Mouse (Mus musculus) intestine, embryonic 14.5 days (tissue): ENCODE results near the gene Dhx37. TPM values are rescaled to one million over a fixed set of nuclear protein-coding genes. Genes with fewer than 3 reads are reported as not detected.

ENCODE experiments used
- ATAC-seq: fragments of 200-750 bp; cut with Nextera tagmentation; replicated peaks from 2 replicates; pipeline ENCODE4 v1.8.0; 2017; ENCODE audit warnings: low read depth, moderate number of reproducible peaks, moderate TSS enrichment, moderate library complexity; ENCODE audit not compliant: low FRiP score, low TSS enrichment
- DNase-seq: peaks from one replicate; pipeline ENCODE4 v3.0.0-alpha.2; 2018; ENCODE audit warnings: low spot score
- H3K27ac ChIP-seq: fragments of 300-500 bp; sonication (generic); 2 replicates; pipeline ENCODE4 v1.5.1; 2014; ENCODE audit warnings: low read depth, mild to moderate bottlenecking, control low read depth
- H3K27me3 ChIP-seq: fragments of 300-500 bp; sonication (generic); replicated peaks from 2 replicates; pipeline ENCODE4 v1.6.1; 2014; ENCODE audit warnings: low read length, control low read depth; ENCODE audit not compliant: control insufficient read depth, insufficient read depth
- H3K36me3 ChIP-seq: fragments of 300-500 bp; sonication (generic); 2 replicates; pipeline ENCODE4 v1.6.1; 2014; ENCODE audit warnings: low read length, control low read depth; ENCODE audit not compliant: control insufficient read depth, insufficient read depth
- H3K4me1 ChIP-seq: fragments of 300-500 bp; sonication (generic); replicated peaks from 2 replicates; pipeline ENCODE4 v1.6.1; 2014; ENCODE audit warnings: low read length, control low read depth, mixed read lengths; ENCODE audit not compliant: control insufficient read depth, insufficient read depth
- H3K4me2 ChIP-seq: fragments of 300-500 bp; sonication (generic); 2 replicates; pipeline ENCODE4 v1.6.1; 2014; ENCODE audit warnings: low read length
- H3K4me3 ChIP-seq: fragments of 300-500 bp; sonication (generic); 2 replicates; pipeline ENCODE4 v1.5.1; 2014; ENCODE audit warnings: low read depth, low read length, control low read depth, mixed read lengths
- H3K9ac ChIP-seq: fragments of 300-500 bp; sonication (generic); 2 replicates; pipeline ENCODE4 v1.6.1; 2014; ENCODE audit warnings: mild to moderate bottlenecking, low read length
- H3K9me3 ChIP-seq: fragments of 300-500 bp; sonication (generic); 2 replicates; pipeline ENCODE4 v1.6.1; 2016; ENCODE audit warnings: low read length, control low read depth; ENCODE audit not compliant: control insufficient read depth
- WGBS: fragments of 180-500 bp; shearing (Covaris S2); extraction: QIAGEN DNeasy Blood & Tissue Kit; methylation state at CpG from one replicate; pipeline ENCODE4 v1.1.7; 2014; 5-methylcytosine and 5-hydroxymethylcytosine counted together
- polyA plus RNA-seq: library from polyadenylated mRNA; unstranded; fragments of >200 nt; fragmentation: Nextera tagmentation; extraction: Ambion mirVana; gene quantifications from 2 replicates; pipeline ENCODE4 v1.2.1, GENCODE M21; 2014

The Dhx37 gene
- polyA plus RNA-seq, 1 experiment from 2014 or later, result 9.6 TPM

DNA sequence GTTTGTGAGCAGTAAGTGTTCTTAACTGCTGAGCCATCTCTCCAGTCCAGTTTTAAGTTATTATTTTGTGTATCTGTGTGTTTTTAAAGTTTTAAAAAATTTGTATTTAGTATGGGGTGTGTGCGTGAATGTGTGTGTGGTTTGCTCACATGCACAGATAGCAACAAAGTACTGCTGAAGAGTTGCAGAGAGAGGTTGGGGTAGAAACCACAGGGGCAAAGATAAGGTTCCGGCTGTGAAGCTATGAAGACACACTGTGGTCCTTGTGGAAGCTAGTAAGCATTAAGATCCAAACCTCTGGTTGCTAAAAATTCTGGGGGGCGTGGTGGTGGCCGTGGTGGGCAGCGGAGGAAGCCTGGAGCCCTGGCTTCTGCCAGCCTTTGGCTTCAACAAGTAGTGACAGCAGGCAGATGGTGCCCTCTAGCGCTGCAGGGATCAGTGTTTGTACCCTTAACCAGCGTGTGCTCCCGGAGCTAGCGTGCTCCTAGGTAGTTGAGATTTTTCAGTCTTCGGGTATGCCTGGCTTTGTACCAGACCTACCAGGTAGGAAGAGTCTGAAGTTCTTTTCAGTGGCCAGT lies 28.0 kb upstream of the Dhx37 start:
- H3K27ac ChIP-seq, result no peak overlapping the region
- no peak for DNase-seq
- WGBS, result 50% methylated on average over 10 of the region's 10 CpGs

GRCm38 (mm10) chr5:125460574-125460973 lies 26.7 kb upstream of the Dhx37 start:
- H3K4me2 ChIP-seq, result no peak overlapping the region
- DNase-seq, result no peak
- no peak overlapping the region for H3K4me3 ChIP-seq
- H3K9me3 ChIP-seq, result no peaks in the 10 kb centered on the region
- H3K9ac ChIP-seq, result no peak overlapping the region
- no peak overlapping the region for H3K27ac ChIP-seq
- peaks cover 8% of the 10 kb centered on the region; the same call in 1 of the 2 replicates for H3K36me3 ChIP-seq
- no peaks in the 10 kb centered on the region for H3K4me1 ChIP-seq
- WGBS, result 77% methylated on average over 3 of the region's 3 CpGs
- ATAC-seq, result no peak
- H3K27me3 ChIP-seq, result no peaks in the 10 kb centered on the region

More for the DNA sequence above, 28.0 kb upstream of the Dhx37 start:
- Histone ChIP-seq H3K4me2 (no peak overlapping the region), H3K27me3 (no peaks in the 10 kb centered on the region), H3K9me3 (no peaks in the 10 kb centered on the region), H3K9ac (no peak overlapping the region), H3K36me3 (0 out of 2 replicates have a peak, but pooled peaks cover 2% of the 10 kb centered on the region), H3K4me1 (no peaks in the 10 kb centered on the region), H3K4me3 (no peak overlapping the region)
- ATAC-seq, result no peak

DNA sequence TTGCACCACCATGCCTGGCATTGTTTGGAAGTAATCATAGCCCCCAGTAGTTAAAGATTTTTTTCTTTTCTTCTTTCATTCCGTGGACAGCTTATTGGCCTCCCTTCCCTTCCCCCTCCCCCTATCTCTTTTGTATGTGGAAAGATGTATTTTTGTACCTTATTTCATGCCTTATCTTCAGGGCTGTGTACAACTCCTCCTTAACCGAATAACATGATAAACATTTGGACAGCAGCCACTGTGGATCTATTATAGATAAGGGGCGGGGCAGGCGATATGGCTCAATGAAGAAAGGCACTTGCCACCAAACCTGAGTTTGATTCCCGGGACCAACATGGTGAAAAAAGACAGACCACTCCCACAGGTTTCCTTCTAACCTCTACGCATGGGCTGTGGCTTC lies 23.6 kb upstream of the Dhx37 start:
- no peak for DNase-seq
- H3K9me3 ChIP-seq, result no peaks in the 10 kb centered on the region
- H3K36me3 ChIP-seq, result peaks cover 26% of the 10 kb centered on the region
- no peak overlapping the region for H3K4me3 ChIP-seq
- no peaks in the 10 kb centered on the region for H3K4me1 ChIP-seq
- ATAC-seq, result no peak
- WGBS, result 88% methylated on average over 6 of the region's 6 CpGs
- no peaks in the 10 kb centered on the region for H3K27me3 ChIP-seq
- no peak overlapping the region for H3K9ac ChIP-seq
- no peak overlapping the region for H3K27ac ChIP-seq
- H3K4me2 ChIP-seq, result no peak overlapping the region

- Histone ChIP-seq H3K27me3 (no peaks in the 10 kb centered on the region), H3K4me1 (no peaks in the 10 kb centered on the region), H3K9ac (no peak overlapping the region), H3K4me2 (no peak overlapping the region), H3K4me3 (no peak overlapping the region), H3K36me3 (peaks cover 37% of the 10 kb centered on the region), H3K9me3 (no peaks in the 10 kb centered on the region), H3K27ac (no peak overlapping the region)
- DNase-seq (no peak), ATAC-seq (no peak)
- WGBS, result 91% methylated on average over 6 of the region's 6 CpGs
Observed at GRCm38 (mm10) chr5:125456100-125456499, 22.2 kb upstream of the Dhx37 start.

GRCm38 (mm10) chr5:125452573-125452972 lies 18.7 kb upstream of the Dhx37 start:
- no peak overlapping the region for H3K27ac ChIP-seq
- no peak overlapping the region for H3K4me2 ChIP-seq
- H3K27me3 ChIP-seq, result no peaks in the 10 kb centered on the region
- H3K9me3 ChIP-seq, result no peaks in the 10 kb centered on the region
- H3K4me3 ChIP-seq, result no peak overlapping the region
- H3K4me1 ChIP-seq, result no peaks in the 10 kb centered on the region
- WGBS, result 84% methylated on average over 9 of the region's 9 CpGs
- H3K36me3 ChIP-seq, result peaks cover 35% of the 10 kb centered on the region
- ATAC-seq, result no peak
- H3K9ac ChIP-seq, result no peak overlapping the region
- DNase-seq, result no peak

DNA sequence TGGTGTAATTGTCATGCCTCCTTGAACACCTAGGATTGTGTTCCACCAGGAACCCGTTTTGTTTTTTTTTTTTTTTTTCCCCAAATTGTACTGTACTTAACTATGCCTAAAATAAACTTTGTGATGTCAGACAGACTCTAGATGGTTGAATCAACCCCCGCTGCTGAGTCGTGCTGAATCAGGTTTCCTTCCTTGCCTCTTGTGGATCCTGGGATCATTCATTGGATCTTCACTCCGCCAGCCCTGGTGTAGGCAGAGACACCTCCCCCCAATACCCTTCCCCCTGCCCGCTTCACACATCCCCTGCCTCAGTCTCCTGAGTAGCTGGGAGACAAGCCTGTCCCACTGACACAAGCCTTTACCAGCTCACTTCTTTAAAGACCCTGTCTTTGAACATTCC lies 15.4 kb upstream of the Dhx37 start:
- no peak for ATAC-seq
- no peaks in the 10 kb centered on the region for H3K9me3 ChIP-seq
- no peak overlapping the region for H3K4me3 ChIP-seq
- peaks cover 17% of the 10 kb centered on the region for H3K36me3 ChIP-seq
- H3K27ac ChIP-seq, result no peak overlapping the region
- 78% methylated on average over 5 of the region's 5 CpGs for WGBS
- no peak overlapping the region for H3K9ac ChIP-seq
- no peak overlapping the region for H3K4me2 ChIP-seq
- no peaks in the 10 kb centered on the region for H3K4me1 ChIP-seq
- no peak for DNase-seq
- H3K27me3 ChIP-seq, result no peaks in the 10 kb centered on the region

DNA sequence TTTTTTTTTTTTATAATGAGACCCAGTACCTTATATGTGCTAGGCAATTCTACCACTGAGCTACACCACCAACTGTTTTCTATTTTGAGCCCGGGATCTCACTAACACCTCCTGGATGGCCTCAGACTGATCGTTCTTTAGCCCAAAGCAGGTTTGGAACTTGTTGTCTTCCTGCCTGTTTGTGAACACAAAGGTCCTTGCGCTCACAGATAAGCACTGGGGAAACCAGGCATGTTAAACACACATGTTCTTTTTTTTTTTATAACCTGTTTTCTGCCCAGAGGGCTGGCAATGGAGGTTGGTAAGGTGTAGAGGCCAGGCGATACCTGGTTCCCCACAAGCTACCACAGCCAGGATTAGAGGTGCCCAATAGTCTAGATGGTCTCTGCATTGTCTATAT lies 14.7 kb upstream of the Dhx37 start:
- H3K4me3 ChIP-seq, result no peak overlapping the region
- no peak overlapping the region for H3K9ac ChIP-seq
- no peaks in the 10 kb centered on the region for H3K9me3 ChIP-seq
- ATAC-seq (no peak), DNase-seq (no peak)
- no peak overlapping the region for H3K27ac ChIP-seq
- 90% methylated on average over 4 of the region's 4 CpGs for WGBS
- peaks cover 14% of the 10 kb centered on the region; the same call in 1 of the 2 replicates for H3K36me3 ChIP-seq
- H3K4me1 ChIP-seq, result no peaks in the 10 kb centered on the region
- H3K27me3 ChIP-seq, result no peaks in the 10 kb centered on the region
- no peak overlapping the region for H3K4me2 ChIP-seq

DNA sequence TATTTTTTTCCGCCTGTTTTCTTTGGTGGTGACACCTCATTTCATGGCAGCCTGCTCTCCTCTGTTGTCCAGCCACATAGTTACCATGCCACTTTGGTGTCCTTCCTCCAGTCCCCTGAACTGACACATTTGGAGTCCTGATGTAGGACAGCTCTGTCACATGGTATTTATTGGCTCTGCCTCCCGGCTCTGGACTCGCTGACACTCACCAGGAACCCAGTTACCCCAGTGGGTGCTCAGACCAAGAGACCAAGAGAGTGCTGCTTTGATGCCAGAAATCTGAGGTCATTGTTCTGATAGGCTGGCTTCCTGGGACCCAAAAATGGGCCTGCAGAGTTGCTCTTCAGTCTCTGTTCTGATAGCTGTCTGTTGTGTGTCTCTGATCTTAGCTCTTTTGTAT lies 14.1 kb upstream of the Dhx37 start:
- H3K36me3 ChIP-seq, result peaks cover 11% of the 10 kb centered on the region; the same call in 1 of the 2 replicates
- no peak overlapping the region for H3K4me2 ChIP-seq
- H3K9me3 ChIP-seq, result 0 out of 2 replicates have a peak, but pooled peaks cover 3% of the 10 kb centered on the region
- DNase-seq, result no peak
- no peak overlapping the region for H3K27ac ChIP-seq
- no peak overlapping the region for H3K9ac ChIP-seq
- 74% methylated on average over 3 of the region's 3 CpGs for WGBS
- no peak overlapping the region for H3K4me3 ChIP-seq
- no peaks in the 10 kb centered on the region for H3K27me3 ChIP-seq
- peaks cover 2% of the 10 kb centered on the region for H3K4me1 ChIP-seq
- no peak for ATAC-seq

DNA sequence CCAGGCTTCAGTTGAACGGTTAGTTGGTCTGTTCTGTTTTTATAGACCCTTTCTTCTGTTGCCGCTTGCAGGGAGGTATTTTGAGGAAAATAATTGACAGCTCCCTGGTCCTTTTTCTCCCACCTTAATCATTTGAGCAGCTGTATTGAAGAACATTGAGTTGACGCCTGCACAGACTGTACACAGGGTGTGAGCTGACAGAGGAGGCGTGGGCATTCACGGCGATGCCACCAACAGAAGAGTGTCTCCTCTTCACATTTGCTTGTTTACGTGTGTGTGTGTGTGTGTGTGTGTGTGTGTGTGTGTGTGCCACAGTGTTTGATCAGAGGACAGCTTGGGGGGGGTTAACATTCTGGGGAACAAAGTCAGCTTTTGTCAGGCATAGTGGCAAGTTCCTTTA lies 12.4 kb upstream of the Dhx37 start:
- Histone ChIP-seq H3K9ac (no peak overlapping the region), H3K27me3 (no peaks in the 10 kb centered on the region), H3K4me2 (no peak overlapping the region), H3K4me1 (peaks cover 10% of the 10 kb centered on the region), H3K27ac (no peak overlapping the region), H3K36me3 (0 out of 2 replicates have a peak, but pooled peaks cover under 1% of the 10 kb centered on the region), H3K9me3 (0 out of 2 replicates have a peak, but pooled peaks cover 3% of the 10 kb centered on the region), H3K4me3 (no peak overlapping the region)
- ATAC-seq (no peak), DNase-seq (no peak)
- 73% methylated on average over 7 of the region's 7 CpGs for WGBS
